Mouse (Mus musculus) myocyte (in vitro differentiated cells): ENCODE results near the gene Olfr1255. TPM values are rescaled to one million over a fixed set of nuclear protein-coding genes. Genes with fewer than 3 reads are reported as not detected.

ENCODE experiments used
- H3K27me3 ChIP-seq: one replicate; pipeline ENCODE4 v1.6.1; 2011; ENCODE audit not compliant: control insufficient read depth, insufficient read depth, insufficient read length
- H3K36me3 ChIP-seq: one replicate; pipeline ENCODE4 v1.6.1; 2011; ENCODE audit not compliant: control insufficient read depth, insufficient read depth
- H3K4me2 ChIP-seq: one replicate; pipeline ENCODE4 v1.6.1; 2011; ENCODE audit warnings: low read depth, control low read depth
- H3K4me3 ChIP-seq: one replicate; pipeline ENCODE4 v1.5.1; 2011; ENCODE audit warnings: mild to moderate bottlenecking, control low read depth, moderate library complexity
- H3K79me2 ChIP-seq: one replicate; pipeline ENCODE4 v1.6.1; 2011; ENCODE audit not compliant: control insufficient read depth, insufficient read depth
- H3ac ChIP-seq: one replicate; pipeline ENCODE4 v1.6.1; 2011; ENCODE audit not compliant: control insufficient read depth, insufficient read length
- CEBPB ChIP-seq: IDR thresholded peaks from 2 replicates; pipeline ENCODE4 v1.6.1; 2011; ENCODE audit warnings: mild to moderate bottlenecking, moderate library complexity; ENCODE audit not compliant: poor library complexity, insufficient read depth, severe bottlenecking
- E2F4 ChIP-seq: IDR thresholded peaks from one replicate; pipeline ENCODE4 v1.6.1; 2011; ENCODE audit warnings: mild to moderate bottlenecking, control low read depth, moderate library complexity; ENCODE audit not compliant: insufficient read depth
- MAX ChIP-seq: IDR thresholded peaks from one replicate; pipeline ENCODE4 v1.6.1; 2011; ENCODE audit warnings: low read depth, mild to moderate bottlenecking, control low read depth
- MYOD1 ChIP-seq, 3 experiments: IDR thresholded peaks; one replicate each; pipeline ENCODE4 v1.6.1; 2011; ENCODE audit warnings: control low read depth in 2 of 3, low read depth in 2 of 3, mild to moderate bottlenecking in 2 of 3, moderate library complexity in 1 of 3; ENCODE audit not compliant: insufficient read length in 2 of 3, control insufficient read depth in 1 of 3
- MYOG ChIP-seq, 3 experiments: IDR thresholded peaks; one replicate each; pipeline ENCODE4 v1.6.1; 2011; ENCODE audit warnings: control low read depth in 2 of 3, low read depth in 2 of 3, mild to moderate bottlenecking in 2 of 3; ENCODE audit not compliant: insufficient read length in 2 of 3, control insufficient read depth in 1 of 3, insufficient read depth in 1 of 3
- POLR2A ChIP-seq: IDR thresholded peaks from one replicate; pipeline ENCODE4 v1.6.1; 2011; ENCODE audit warnings: low read depth, mild to moderate bottlenecking, control low read depth, moderate library complexity; ENCODE audit not compliant: insufficient read length
- POLR2AphosphoS2 ChIP-seq: IDR thresholded peaks from one replicate; pipeline ENCODE4 v1.6.1; 2011; ENCODE audit warnings: low read depth, control low read depth; ENCODE audit not compliant: insufficient read length
- REST ChIP-seq: IDR thresholded peaks from one replicate; pipeline ENCODE4 v1.6.1; 2011; ENCODE audit warnings: mild to moderate bottlenecking, control low read depth, moderate library complexity; ENCODE audit not compliant: insufficient read depth, insufficient read length
- SRF ChIP-seq: IDR thresholded peaks from one replicate; pipeline ENCODE4 v1.6.1; 2011; ENCODE audit warnings: low read depth; ENCODE audit not compliant: control insufficient read depth, insufficient read length
- TCF12 ChIP-seq: IDR thresholded peaks from one replicate; pipeline ENCODE4 v1.6.1; 2011; ENCODE audit warnings: mild to moderate bottlenecking, control low read depth; ENCODE audit not compliant: poor library complexity, insufficient read depth, severe bottlenecking
- TCF3 ChIP-seq: IDR thresholded peaks from one replicate; pipeline ENCODE4 v1.6.1; 2011; ENCODE audit warnings: low read depth, control low read depth; ENCODE audit not compliant: insufficient read length
- USF1 ChIP-seq: IDR thresholded peaks from one replicate; pipeline ENCODE4 v1.6.1; 2011; ENCODE audit warnings: low read depth, mild to moderate bottlenecking, control low read depth, moderate library complexity
- polyA plus RNA-seq: library from polyadenylated mRNA; unstranded; fragments of >200 nt; fragmentation: generic; extraction: Trizol; gene quantifications from one replicate; pipeline ENCODE4 v1.2.1, GENCODE M21; 2012; ENCODE audit warnings: missing spikeins

Olfr1255 gene
- polyA plus RNA-seq, result not detected

DNA sequence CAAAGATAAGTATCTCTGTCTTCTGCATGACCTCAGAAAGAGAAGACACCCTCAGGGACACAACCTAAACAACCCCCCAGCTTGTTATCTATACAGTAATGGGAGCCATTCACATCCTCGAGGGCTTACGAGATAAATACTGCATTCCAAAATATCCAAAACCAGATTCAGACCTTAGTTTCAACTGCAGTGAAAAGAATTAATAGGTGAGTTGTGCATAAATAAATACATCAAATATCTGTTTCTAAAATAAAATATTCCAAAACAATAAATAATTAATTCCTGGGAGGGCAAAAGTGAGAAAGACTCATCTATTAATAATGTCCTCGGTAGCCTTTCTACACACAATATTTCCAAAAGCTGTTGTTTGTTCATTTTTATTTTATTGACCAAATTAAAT lies at the start of gene Olfr1255:
Gene Olfr1255 (plus strand): TSS at position 301 of the 400 bp plus-strand sequence.
- no peaks in the 10 kb centered on the region for H3K27me3 ChIP-seq
- no peak within 1 kb of the TSS for H3K4me2 ChIP-seq
- no peak within 1 kb of the TSS for H3K4me3 ChIP-seq
- no peak for TF ChIP-seq TCF12
- no peak for TF ChIP-seq CEBPB
- no peak for TF ChIP-seq USF1
- no peak for TF ChIP-seq E2F4
- no peak for TF ChIP-seq MYOG (IDR thresholded peaks at IDR 0.05; ENCODE audit: control insufficient read depth in 1 of 3, insufficient read depth in 1 of 3, insufficient read length in 2 of 3, low read depth in 2 of 3)
- TF ChIP-seq MAX, result no peak
- TF ChIP-seq SRF, result no peak
- TF ChIP-seq POLR2AphosphoS2, result no peak
- TF ChIP-seq POLR2A, result no peak
- TF ChIP-seq TCF3, result no peak
- TF ChIP-seq REST, result no peak
- no peak within 1 kb of the TSS for H3ac ChIP-seq
- H3K79me2 ChIP-seq, result no peaks in the 10 kb centered on the region
- H3K36me3 ChIP-seq, result no peaks in the 10 kb centered on the region

DNA sequence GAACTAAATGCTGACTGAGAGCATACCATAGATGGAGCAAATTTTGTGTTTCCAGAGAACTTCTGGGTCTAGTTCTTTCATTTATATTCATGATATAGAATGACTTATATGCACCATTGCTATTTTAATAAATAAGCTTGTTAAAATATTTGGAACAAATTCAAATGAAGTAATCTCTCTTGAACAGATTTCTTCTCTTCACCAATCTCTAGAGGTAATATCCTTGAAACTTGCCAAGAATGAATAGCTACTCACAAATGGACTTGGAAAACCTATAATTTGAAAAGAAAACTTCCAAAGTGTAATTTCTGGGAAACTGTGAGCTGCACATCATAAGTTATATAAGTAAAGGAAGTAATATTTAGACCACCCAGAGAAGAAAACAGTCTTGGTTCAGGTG lies 18.3 kb upstream of the Olfr1255 start, which contains the start of gene Olfr1254:
Gene Olfr1254 (minus strand): TSS at position 101 of the 400 bp plus-strand sequence.
- Histone ChIP-seq H3ac (no peak within 1 kb of the TSS), H3K4me3 (no peak within 1 kb of the TSS), H3K27me3 (no peaks in the 10 kb centered on the region), H3K79me2 (no peaks in the 10 kb centered on the region), H3K36me3 (no peaks in the 10 kb centered on the region), H3K4me2 (no peak within 1 kb of the TSS)
- TF ChIP-seq E2F4, result no peak
- TF ChIP-seq MYOD1 (IDR thresholded peaks at IDR 0.05; ENCODE audit: control insufficient read depth in 1 of 3, insufficient read length in 2 of 3, low read depth in 2 of 3), result no peak
- TF ChIP-seq MAX, result no peak
- no peak for TF ChIP-seq POLR2AphosphoS2
- TF ChIP-seq POLR2A, result no peak
- TF ChIP-seq USF1, result no peak
- TF ChIP-seq MYOG (IDR thresholded peaks at IDR 0.05; ENCODE audit: control insufficient read depth in 1 of 3, insufficient read depth in 1 of 3, insufficient read length in 2 of 3, low read depth in 2 of 3), result no peak
- TF ChIP-seq TCF3, result no peak
- TF ChIP-seq CEBPB, result no peak
- TF ChIP-seq SRF, result no peak
- no peak for TF ChIP-seq TCF12
- no peak for TF ChIP-seq REST

DNA sequence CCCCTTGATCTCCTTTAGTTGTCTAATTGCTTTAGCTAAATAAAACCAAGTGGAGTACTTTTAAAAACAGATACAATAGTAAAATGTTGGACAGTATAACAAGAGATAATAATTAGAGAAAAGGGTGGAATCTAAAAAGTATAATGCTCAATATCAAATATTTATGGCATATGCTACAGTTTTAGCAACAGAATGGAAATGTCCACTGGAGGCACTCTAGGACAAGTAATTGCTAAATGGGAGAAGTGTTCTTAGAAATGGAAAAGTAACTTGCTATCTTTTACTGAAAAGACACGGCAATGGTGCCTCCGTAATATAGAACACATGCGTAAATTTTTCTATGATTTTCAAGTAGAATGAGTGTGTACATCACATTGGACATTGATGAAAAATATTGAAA lies 12.3 kb upstream of the Olfr1255 start:
- H3ac ChIP-seq, result no peak overlapping the region
- H3K79me2 ChIP-seq, result no peaks in the 10 kb centered on the region
- H3K36me3 ChIP-seq, result no peaks in the 10 kb centered on the region
- TF ChIP-seq SRF, result no peak
- no peak for TF ChIP-seq USF1
- TF ChIP-seq MYOD1 (IDR thresholded peaks at IDR 0.05; ENCODE audit: control insufficient read depth in 1 of 3, insufficient read length in 2 of 3, low read depth in 2 of 3), result no peak
- no peak for TF ChIP-seq MYOG (IDR thresholded peaks at IDR 0.05; ENCODE audit: control insufficient read depth in 1 of 3, insufficient read depth in 1 of 3, insufficient read length in 2 of 3, low read depth in 2 of 3)
- TF ChIP-seq CEBPB, result no peak
- TF ChIP-seq E2F4, result no peak
- no peak for TF ChIP-seq REST
- TF ChIP-seq POLR2AphosphoS2, result no peak
- TF ChIP-seq MAX, result no peak
- no peak for TF ChIP-seq TCF12
- TF ChIP-seq POLR2A, result no peak
- TF ChIP-seq TCF3, result no peak
- no peak overlapping the region for H3K4me2 ChIP-seq
- H3K27me3 ChIP-seq, result no peaks in the 10 kb centered on the region
- no peak overlapping the region for H3K4me3 ChIP-seq

DNA sequence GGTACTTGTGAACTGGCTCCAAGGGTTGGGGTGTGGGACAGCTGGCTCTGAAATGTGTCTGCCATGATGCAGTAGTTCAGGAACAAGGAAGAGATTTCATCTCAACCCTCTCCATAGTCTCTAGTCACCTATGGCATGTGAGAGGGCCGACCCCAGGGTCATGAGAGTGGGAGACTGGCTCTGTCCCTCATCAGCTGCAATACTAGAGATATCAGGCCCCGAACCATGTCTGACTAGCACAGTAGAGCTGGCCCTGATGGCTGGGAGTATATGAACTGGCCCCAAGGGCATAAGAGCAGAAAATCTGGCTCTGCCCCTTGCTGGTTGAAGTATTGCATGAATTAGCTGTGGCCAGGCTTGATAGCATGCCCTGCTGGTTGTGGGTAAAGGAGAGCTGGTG lies 1.1 kb upstream of the Olfr1255 start:
- no peak for TF ChIP-seq TCF3
- TF ChIP-seq TCF12, result no peak
- TF ChIP-seq REST, result no peak
- TF ChIP-seq CEBPB, result no peak
- TF ChIP-seq E2F4, result no peak
- TF ChIP-seq MYOD1 (IDR thresholded peaks at IDR 0.05; ENCODE audit: control insufficient read depth in 1 of 3, insufficient read length in 2 of 3, low read depth in 2 of 3), result no peak
- TF ChIP-seq POLR2AphosphoS2, result no peak
- TF ChIP-seq SRF, result no peak
- no peaks in the 10 kb centered on the region for H3K79me2 ChIP-seq
- H3K4me2 ChIP-seq, result no peak overlapping the region
- H3ac ChIP-seq, result no peak overlapping the region
- no peak overlapping the region for H3K4me3 ChIP-seq
- H3K27me3 ChIP-seq, result no peaks in the 10 kb centered on the region
- H3K36me3 ChIP-seq, result no peaks in the 10 kb centered on the region

DNA sequence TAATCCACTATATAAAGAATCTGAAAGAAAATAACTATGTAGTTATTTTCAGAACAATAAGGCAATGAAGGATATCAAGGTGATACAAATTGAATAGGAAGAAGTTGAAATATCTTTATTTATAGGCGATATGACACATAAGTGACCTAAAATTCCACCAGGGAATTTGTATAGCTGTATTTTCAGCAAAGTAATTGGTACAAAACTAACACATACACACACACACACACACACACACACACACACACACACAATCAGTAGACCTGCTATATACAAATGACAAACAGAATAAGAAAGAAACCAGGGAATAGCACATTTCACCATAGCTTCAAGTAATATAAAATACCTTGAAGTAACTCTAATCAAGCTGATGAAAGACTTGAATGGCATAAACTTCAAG lies 8.4 kb downstream of the Olfr1255 start:
- Histone ChIP-seq H3K27me3 (no peaks in the 10 kb centered on the region), H3K4me2 (no peak overlapping the region), H3ac (no peak overlapping the region), H3K79me2 (no peaks in the 10 kb centered on the region), H3K4me3 (no peak overlapping the region), H3K36me3 (no peaks in the 10 kb centered on the region)
- TF ChIP-seq TCF3 (no peak), REST (no peak), SRF (no peak), TCF12 (no peak), CEBPB (no peak), MYOG (IDR thresholded peaks at IDR 0.05; ENCODE audit: control insufficient read depth in 1 of 3, insufficient read depth in 1 of 3, insufficient read length in 2 of 3, low read depth in 2 of 3) (no peak), POLR2A (no peak), POLR2AphosphoS2 (no peak), MAX (no peak), USF1 (no peak), MYOD1 (IDR thresholded peaks at IDR 0.05; ENCODE audit: control insufficient read depth in 1 of 3, insufficient read length in 2 of 3, low read depth in 2 of 3) (no peak), E2F4 (no peak)
